8 mouse cellular contexts compared by ENCODE assay signal in the genomic region with DNA sequence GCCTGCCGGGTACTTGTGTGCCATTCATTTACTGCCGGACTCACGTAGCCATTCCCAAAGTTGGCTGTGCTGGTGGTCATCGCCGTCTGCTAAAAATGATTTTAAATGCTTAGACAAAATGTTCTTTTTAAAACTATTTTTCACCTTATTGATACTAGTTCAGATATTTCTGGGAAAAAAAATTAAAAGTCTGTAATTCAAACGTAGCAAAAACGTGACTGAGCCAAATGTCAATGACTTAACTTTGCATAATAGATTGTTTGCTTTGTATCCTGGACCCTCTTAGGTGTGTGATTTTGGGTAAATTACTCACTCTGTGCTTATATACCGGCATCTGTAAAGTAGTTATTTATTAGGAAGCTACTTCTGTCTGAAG. TPM values are rescaled to one million over a fixed set of nuclear protein-coding genes. Genes with fewer than 3 reads are reported as not detected.
DNase-seq lines count a peak whose midpoint lies in the region; ATAC-seq and TF ChIP-seq lines count a peak whose summit lies in the region.

No protein-coding gene starts in this region.

- H3K4me2 ChIP-seq in heart, embryonic 12.5 days = peak overlapping the region; percentile 70
- H3K4me2 ChIP-seq in forebrain, embryonic 14.5 days (ENCODE audit: low read length) = peak overlapping the region; percentile 68
- peak overlapping the region; percentile 74 for H3K4me2 ChIP-seq in liver, embryonic 15.5 days

- 4% methylated on average over 8 of the region's 8 CpGs for WGBS in heart, embryonic 12.5 days
- 6% methylated on average over 8 of the region's 8 CpGs for WGBS in forebrain, embryonic 14.5 days
- WGBS in liver, embryonic 15.5 days (ENCODE audit: insufficient replicate concordance) = 3% methylated on average over 8 of the region's 8 CpGs

- no peak for TF ChIP-seq CTCF in E14TG2a.4 (conservative IDR thresholded peaks at IDR 0.05; ENCODE audit: low read length)

- ATAC-seq in heart, embryonic 12.5 days (ENCODE audit: insufficient number of reproducible peaks, low FRiP score) = no peak
- ATAC-seq in forebrain, embryonic 14.5 days = no peak
- no peak for ATAC-seq in liver, embryonic 15.5 days (ENCODE audit: insufficient read depth)

- H3K4me3 ChIP-seq in heart, embryonic 12.5 days = peak overlapping the region; percentile 70
- H3K4me3 ChIP-seq in E14TG2a.4 (replicated peaks; ENCODE audit: low read length) = peak overlapping the region; percentile 82
- H3K4me3 ChIP-seq in forebrain, embryonic 14.5 days (ENCODE audit: low read depth, low read length) = peak overlapping the region; percentile 45
- H3K4me3 ChIP-seq in liver, embryonic 15.5 days (replicated peaks) = peak overlapping the region; percentile 75

- H3K27me3 ChIP-seq in heart, embryonic 12.5 days (replicated peaks) = no peaks in the 10 kb centered on the region
- no peaks in the 10 kb centered on the region for H3K27me3 ChIP-seq in E14TG2a.4 (ENCODE audit: insufficient read depth, low read length)
- no peaks in the 10 kb centered on the region for H3K27me3 ChIP-seq in forebrain, embryonic 14.5 days (replicated peaks; ENCODE audit: control insufficient read depth, insufficient read depth, low read length)
- no peaks in the 10 kb centered on the region for H3K27me3 ChIP-seq in liver, embryonic 15.5 days

- peaks cover 21% of the 10 kb centered on the region for H3K36me3 ChIP-seq in heart, embryonic 12.5 days
- H3K36me3 ChIP-seq in E14TG2a.4 (ENCODE audit: insufficient read depth, low read length) = peaks cover 27% of the 10 kb centered on the region
- H3K36me3 ChIP-seq in forebrain, embryonic 14.5 days (ENCODE audit: control insufficient read depth, insufficient read depth, low read length) = peaks cover 24% of the 10 kb centered on the region
- H3K36me3 ChIP-seq in liver, embryonic 15.5 days (replicated peaks) = peaks cover 23% of the 10 kb centered on the region

- H3K9me3 ChIP-seq in heart, embryonic 12.5 days (replicated peaks) = no peaks in the 10 kb centered on the region
- no peaks in the 10 kb centered on the region for H3K9me3 ChIP-seq in E14TG2a.4 (ENCODE audit: low read length)
- no peaks in the 10 kb centered on the region for H3K9me3 ChIP-seq in forebrain, embryonic 14.5 days (replicated peaks; ENCODE audit: control insufficient read depth, low read length)
- no peaks in the 10 kb centered on the region for H3K9me3 ChIP-seq in liver, embryonic 15.5 days (replicated peaks)

- no peak overlapping the region for H3K27ac ChIP-seq in heart, embryonic 12.5 days (ENCODE audit: poor library complexity, severe bottlenecking)
- H3K27ac ChIP-seq in forebrain, embryonic 14.5 days (ENCODE audit: low read depth, low read length) = no peak overlapping the region
- H3K27ac ChIP-seq in liver, embryonic 15.5 days (replicated peaks) = peak overlapping the region; percentile 78; the same call in 1 of the 2 replicates

- peaks cover 24% of the 10 kb centered on the region for H3K4me1 ChIP-seq in heart, embryonic 12.5 days (replicated peaks)
- peaks cover 39% of the 10 kb centered on the region for H3K4me1 ChIP-seq in E14TG2a.4 (replicated peaks; ENCODE audit: low read depth, low read length)
- H3K4me1 ChIP-seq in forebrain, embryonic 14.5 days (ENCODE audit: control insufficient read depth, insufficient read depth, low read length) = peaks cover 3% of the 10 kb centered on the region; the same call in 1 of the 2 replicates
- peaks cover 23% of the 10 kb centered on the region for H3K4me1 ChIP-seq in liver, embryonic 15.5 days (replicated peaks)

- no peak for DNase-seq in heart, adult 9 months (ENCODE audit: low spot score in 2 of 2)
- no peak for DNase-seq in forebrain, embryonic 14.5 days (ENCODE audit: low spot score)
- DNase-seq in frontal cortex, postnatal 36 days (ENCODE audit: low spot score in 2 of 2) = no peak
- DNase-seq in cerebellum, postnatal 10 days = no peak
- DNase-seq in frontal cortex, postnatal 14 days (ENCODE audit: low spot score in 2 of 2) = no peak

- peak overlapping the region; percentile 86 for H3K9ac ChIP-seq in heart, embryonic 12.5 days
- H3K9ac ChIP-seq in forebrain, embryonic 14.5 days (ENCODE audit: low read length) = peak overlapping the region; percentile 63
- H3K9ac ChIP-seq in liver, embryonic 15.5 days = peak overlapping the region; percentile 67

RNA-seq across cellular contexts. Expression of gene Dera, which starts 0.5 kb away (rescaled TPM):
- 62.3 and 63.6 TPM in 2 replicates for polyA plus RNA-seq in heart, embryonic 12.5 days (2016; fragmentation: Nextera tagmentation; extraction: Ambion mirVana)
- polyA plus RNA-seq in forebrain, embryonic 14.5 days (2014; fragmentation: Nextera tagmentation; extraction: Ambion mirVana) = 12.8 and 17.8 TPM in 2 replicates
- polyA plus RNA-seq in liver, embryonic 15.5 days (2015; fragmentation: Nextera tagmentation; extraction: Ambion mirVana) = 39.9 and 41.0 TPM in 2 replicates

RNA-seq across cellular contexts. Expression of gene Strap, which starts 20.0 kb away (rescaled TPM):
- 136 and 138 TPM in 2 replicates for polyA plus RNA-seq in heart, embryonic 12.5 days (2016; fragmentation: Nextera tagmentation; extraction: Ambion mirVana)
- polyA plus RNA-seq in forebrain, embryonic 14.5 days (2014; fragmentation: Nextera tagmentation; extraction: Ambion mirVana) = 209 and 220 TPM in 2 replicates
- polyA plus RNA-seq in liver, embryonic 15.5 days (2015; fragmentation: Nextera tagmentation; extraction: Ambion mirVana) = 70.0 and 72.9 TPM in 2 replicates
